Mouse (Mus musculus) myocyte (in vitro differentiated cells): ENCODE data around the gene Slc7a14. TPM values are rescaled to one million over a fixed set of nuclear protein-coding genes. Genes with fewer than 3 reads are reported as not detected.
A peak's percentile ranks its signal among the peaks of the same experiment; 100 is the strongest.

Experiments
- H3K27me3 ChIP-seq: one replicate; pipeline ENCODE4 v1.6.1; 2011; ENCODE audit not compliant: control insufficient read depth, insufficient read depth, insufficient read length
- H3K36me3 ChIP-seq: one replicate; pipeline ENCODE4 v1.6.1; 2011; ENCODE audit not compliant: control insufficient read depth, insufficient read depth
- H3K4me2 ChIP-seq: one replicate; pipeline ENCODE4 v1.6.1; 2011; ENCODE audit warnings: low read depth, control low read depth
- H3K4me3 ChIP-seq: one replicate; pipeline ENCODE4 v1.5.1; 2011; ENCODE audit warnings: mild to moderate bottlenecking, control low read depth, moderate library complexity
- H3K79me2 ChIP-seq: one replicate; pipeline ENCODE4 v1.6.1; 2011; ENCODE audit not compliant: control insufficient read depth, insufficient read depth
- H3ac ChIP-seq: one replicate; pipeline ENCODE4 v1.6.1; 2011; ENCODE audit not compliant: control insufficient read depth, insufficient read length
- CEBPB ChIP-seq: IDR thresholded peaks from 2 replicates; pipeline ENCODE4 v1.6.1; 2011; ENCODE audit warnings: mild to moderate bottlenecking, moderate library complexity; ENCODE audit not compliant: poor library complexity, insufficient read depth, severe bottlenecking
- E2F4 ChIP-seq: IDR thresholded peaks from one replicate; pipeline ENCODE4 v1.6.1; 2011; ENCODE audit warnings: mild to moderate bottlenecking, control low read depth, moderate library complexity; ENCODE audit not compliant: insufficient read depth
- MAX ChIP-seq: IDR thresholded peaks from one replicate; pipeline ENCODE4 v1.6.1; 2011; ENCODE audit warnings: low read depth, mild to moderate bottlenecking, control low read depth
- MYOD1 ChIP-seq, 3 experiments: IDR thresholded peaks; one replicate each; pipeline ENCODE4 v1.6.1; 2011; ENCODE audit warnings: control low read depth in 2 of 3, low read depth in 2 of 3, mild to moderate bottlenecking in 2 of 3, moderate library complexity in 1 of 3; ENCODE audit not compliant: insufficient read length in 2 of 3, control insufficient read depth in 1 of 3
- MYOG ChIP-seq, 3 experiments: IDR thresholded peaks; one replicate each; pipeline ENCODE4 v1.6.1; 2011; ENCODE audit warnings: control low read depth in 2 of 3, low read depth in 2 of 3, mild to moderate bottlenecking in 2 of 3; ENCODE audit not compliant: insufficient read length in 2 of 3, control insufficient read depth in 1 of 3, insufficient read depth in 1 of 3
- POLR2A ChIP-seq: IDR thresholded peaks from one replicate; pipeline ENCODE4 v1.6.1; 2011; ENCODE audit warnings: low read depth, mild to moderate bottlenecking, control low read depth, moderate library complexity; ENCODE audit not compliant: insufficient read length
- POLR2AphosphoS2 ChIP-seq: IDR thresholded peaks from one replicate; pipeline ENCODE4 v1.6.1; 2011; ENCODE audit warnings: low read depth, control low read depth; ENCODE audit not compliant: insufficient read length
- REST ChIP-seq: IDR thresholded peaks from one replicate; pipeline ENCODE4 v1.6.1; 2011; ENCODE audit warnings: mild to moderate bottlenecking, control low read depth, moderate library complexity; ENCODE audit not compliant: insufficient read depth, insufficient read length
- SRF ChIP-seq: IDR thresholded peaks from one replicate; pipeline ENCODE4 v1.6.1; 2011; ENCODE audit warnings: low read depth; ENCODE audit not compliant: control insufficient read depth, insufficient read length
- TCF12 ChIP-seq: IDR thresholded peaks from one replicate; pipeline ENCODE4 v1.6.1; 2011; ENCODE audit warnings: mild to moderate bottlenecking, control low read depth; ENCODE audit not compliant: poor library complexity, insufficient read depth, severe bottlenecking
- TCF3 ChIP-seq: IDR thresholded peaks from one replicate; pipeline ENCODE4 v1.6.1; 2011; ENCODE audit warnings: low read depth, control low read depth; ENCODE audit not compliant: insufficient read length
- USF1 ChIP-seq: IDR thresholded peaks from one replicate; pipeline ENCODE4 v1.6.1; 2011; ENCODE audit warnings: low read depth, mild to moderate bottlenecking, control low read depth, moderate library complexity
- polyA plus RNA-seq: library from polyadenylated mRNA; unstranded; fragments of >200 nt; fragmentation: generic; extraction: Trizol; gene quantifications from one replicate; pipeline ENCODE4 v1.2.1, GENCODE M21; 2012; ENCODE audit warnings: missing spikeins

The Slc7a14 gene
- polyA plus RNA-seq, 1 experiment, result not detected

DNA sequence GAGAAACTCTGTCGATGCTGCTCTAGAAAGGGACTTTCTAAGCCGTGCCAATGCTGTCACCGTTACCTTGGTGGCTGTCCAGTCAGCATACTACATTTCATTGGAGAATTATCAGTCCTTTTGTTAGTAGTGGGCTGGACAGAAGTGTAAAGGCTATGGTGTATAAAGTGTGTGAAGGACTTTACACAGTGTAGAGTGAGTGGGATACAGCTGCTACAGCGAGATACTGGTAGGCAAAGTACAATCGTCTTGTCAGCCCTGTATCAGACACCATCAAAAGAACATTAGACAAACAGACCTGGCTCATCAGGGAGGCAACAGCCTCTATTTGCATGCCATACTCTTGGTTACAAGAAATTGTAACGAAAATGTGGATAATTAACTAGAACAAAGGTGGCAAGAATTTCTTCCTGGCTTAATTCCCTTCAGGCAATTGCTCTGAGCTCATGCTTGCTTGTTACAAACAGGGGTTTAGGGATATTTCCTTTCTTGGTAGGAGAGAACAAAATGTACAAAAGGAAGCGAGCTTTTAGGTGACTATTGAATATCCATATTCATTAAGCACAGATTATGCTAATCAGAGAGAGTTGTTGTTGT lies 48.7 kb downstream of the Slc7a14 start:
- Histone ChIP-seq H3K4me2 (no peak overlapping the region), H3K27me3 (no peaks in the 10 kb centered on the region), H3ac (no peak overlapping the region), H3K79me2 (no peaks in the 10 kb centered on the region), H3K4me3 (no peak overlapping the region), H3K36me3 (no peaks in the 10 kb centered on the region)
- TF ChIP-seq MAX (no peak), POLR2AphosphoS2 (no peak), USF1 (no peak), SRF (no peak), POLR2A (no peak), E2F4 (no peak), CEBPB (no peak), MYOG (IDR thresholded peaks at IDR 0.05; ENCODE audit: control insufficient read depth in 1 of 3, insufficient read depth in 1 of 3, insufficient read length in 2 of 3, low read depth in 2 of 3) (no peak), REST (no peak), TCF12 (no peak)

DNA sequence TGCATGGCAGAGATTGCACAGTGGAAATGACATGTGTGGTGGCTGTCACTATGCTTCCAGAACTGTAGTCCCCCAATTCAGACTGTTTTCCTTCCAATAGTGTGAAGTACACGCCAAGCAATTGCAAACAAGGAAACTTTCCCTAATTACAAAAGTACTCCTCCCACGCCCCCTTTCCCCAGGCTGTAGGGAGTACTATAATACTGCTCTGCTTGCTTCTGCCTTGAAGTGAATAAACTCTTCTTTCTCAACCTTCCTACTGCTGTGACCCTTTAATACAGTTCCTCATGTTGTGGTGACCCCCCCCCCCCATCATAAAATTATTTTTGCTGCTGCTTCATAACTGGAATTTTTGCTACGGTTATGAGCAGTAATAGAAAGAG lies 49.2 kb downstream of the Slc7a14 start:
- Histone ChIP-seq H3K4me2 (no peak overlapping the region), H3ac (no peak overlapping the region), H3K4me3 (no peak overlapping the region), H3K36me3 (no peaks in the 10 kb centered on the region), H3K79me2 (no peaks in the 10 kb centered on the region), H3K27me3 (no peaks in the 10 kb centered on the region)
- no peak for TF ChIP-seq MYOD1 (IDR thresholded peaks at IDR 0.05; ENCODE audit: control insufficient read depth in 1 of 3, insufficient read length in 2 of 3, low read depth in 2 of 3)
- 0 out of 2 replicates have a peak, but pooled peaks have one; percentile 12 for TF ChIP-seq CEBPB

DNA sequence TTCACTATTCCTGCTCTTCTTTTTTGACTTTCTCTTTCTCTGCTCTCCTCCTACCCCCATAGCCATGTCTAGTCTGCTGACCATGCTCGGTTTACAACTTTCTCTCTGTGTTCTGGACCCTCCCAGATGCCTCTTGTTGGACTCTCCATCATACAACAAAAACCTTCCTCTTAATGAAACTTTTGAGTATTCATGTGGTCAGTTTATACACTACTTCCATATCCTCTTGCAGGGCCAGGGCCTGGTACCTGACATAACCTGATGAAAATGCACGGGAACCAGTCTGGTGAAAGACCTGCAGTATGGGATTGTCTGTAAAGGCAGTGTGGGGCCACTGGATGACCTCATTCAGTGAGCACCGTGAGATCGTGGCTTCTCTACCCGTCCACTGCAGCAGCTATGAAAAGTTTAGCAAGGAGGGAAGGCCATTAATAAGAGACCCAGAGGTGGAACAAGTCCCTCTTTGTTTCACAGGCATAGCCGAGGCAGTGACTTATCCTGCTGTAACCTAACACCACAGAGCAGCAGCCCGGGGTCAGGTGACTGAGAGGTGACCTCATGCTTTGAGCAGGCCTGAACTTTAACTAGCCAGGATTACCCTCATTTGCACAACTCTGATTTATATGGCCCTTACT lies 49.7 kb downstream of the Slc7a14 start:
- Histone ChIP-seq H3K36me3 (no peaks in the 10 kb centered on the region), H3K27me3 (no peaks in the 10 kb centered on the region), H3K4me2 (peak overlapping the region; percentile 59), H3ac (no peak overlapping the region), H3K4me3 (no peak overlapping the region), H3K79me2 (no peaks in the 10 kb centered on the region)
- TF ChIP-seq USF1 (peak; percentile 83), POLR2A (no peak)

DNA sequence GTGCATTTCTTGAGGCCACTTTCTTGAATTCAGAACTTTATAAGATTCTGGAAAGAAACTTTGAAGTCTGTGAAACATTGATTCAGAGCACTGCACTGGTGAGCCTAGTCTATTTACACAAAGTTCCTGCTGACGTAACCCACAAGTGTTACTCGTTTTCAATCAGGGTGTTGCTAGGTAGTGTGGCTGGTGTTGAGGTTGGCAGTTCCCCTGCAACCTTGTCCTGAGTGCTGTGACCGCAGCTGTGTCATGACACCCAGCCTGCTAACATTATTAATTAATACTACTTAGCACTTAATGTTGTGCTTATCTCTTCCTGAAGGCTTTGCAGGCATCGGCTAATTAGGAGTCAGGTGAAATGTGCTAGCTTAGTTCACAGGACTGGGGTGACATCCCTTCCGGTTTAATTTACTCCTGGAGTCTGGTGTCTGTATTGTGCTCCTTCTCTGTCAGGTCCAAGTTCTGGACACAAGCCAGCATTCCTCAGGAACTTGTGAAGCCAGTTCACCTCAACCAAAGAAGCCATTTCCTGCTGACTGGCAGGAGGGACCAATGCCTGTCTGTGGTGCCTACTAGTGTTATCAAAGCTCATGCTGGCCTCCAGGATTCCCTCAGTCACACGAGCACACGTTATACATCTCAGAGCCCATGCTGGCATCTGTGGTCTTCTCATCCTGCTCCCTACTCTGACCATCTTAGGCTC lies 50.5 kb downstream of the Slc7a14 start:
- Histone ChIP-seq H3K4me3 (no peak overlapping the region), H3ac (no peak overlapping the region), H3K79me2 (no peaks in the 10 kb centered on the region), H3K4me2 (peak overlapping the region; percentile 59), H3K27me3 (no peaks in the 10 kb centered on the region), H3K36me3 (no peaks in the 10 kb centered on the region)
- no peak for TF ChIP-seq E2F4
- TF ChIP-seq CEBPB, result no peak
- no peak for TF ChIP-seq TCF3
- no peak for TF ChIP-seq POLR2A
- no peak for TF ChIP-seq REST
- TF ChIP-seq SRF, result no peak
- TF ChIP-seq POLR2AphosphoS2, result no peak
- TF ChIP-seq MYOG (IDR thresholded peaks at IDR 0.05; ENCODE audit: control insufficient read depth in 1 of 3, insufficient read depth in 1 of 3, insufficient read length in 2 of 3, low read depth in 2 of 3), result no peak
- no peak for TF ChIP-seq USF1
- no peak for TF ChIP-seq MYOD1 (IDR thresholded peaks at IDR 0.05; ENCODE audit: control insufficient read depth in 1 of 3, insufficient read length in 2 of 3, low read depth in 2 of 3)
- TF ChIP-seq MAX, result no peak

DNA sequence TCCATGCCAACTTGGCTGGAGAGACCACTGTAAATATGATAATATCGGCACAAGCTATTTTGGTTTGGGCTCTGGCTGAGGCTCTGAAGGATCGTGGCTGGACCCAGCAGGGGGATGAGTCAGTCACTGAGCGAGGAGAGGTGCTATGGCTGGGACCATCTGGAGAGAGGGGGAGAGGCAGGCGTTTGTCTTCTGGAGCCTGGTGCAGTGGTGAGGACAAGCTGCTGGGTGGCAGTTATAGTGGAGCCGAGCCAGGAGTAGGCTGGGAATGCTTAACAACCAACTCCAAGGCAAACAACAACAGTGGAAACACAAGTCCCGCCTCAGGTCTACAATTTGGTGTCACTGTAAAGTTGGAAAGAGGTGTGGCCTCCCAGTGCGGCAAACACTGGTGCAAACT lies 55.8 kb downstream of the Slc7a14 start:
- H3K4me3 ChIP-seq, result no peak overlapping the region
- H3K27me3 ChIP-seq, result peaks cover 7% of the 10 kb centered on the region
- no peak overlapping the region for H3ac ChIP-seq
- H3K4me2 ChIP-seq, result peak overlapping the region; percentile 24
- no peaks in the 10 kb centered on the region for H3K36me3 ChIP-seq
- TF ChIP-seq MAX (no peak), USF1 (no peak), SRF (no peak), CEBPB (no peak), TCF12 (no peak), POLR2AphosphoS2 (no peak), TCF3 (no peak), MYOG (IDR thresholded peaks at IDR 0.05; ENCODE audit: control insufficient read depth in 1 of 3, insufficient read depth in 1 of 3, insufficient read length in 2 of 3, low read depth in 2 of 3) (no peak), REST (no peak), POLR2A (no peak), E2F4 (no peak), MYOD1 (IDR thresholded peaks at IDR 0.05; ENCODE audit: control insufficient read depth in 1 of 3, insufficient read length in 2 of 3, low read depth in 2 of 3) (no peak)
- no peaks in the 10 kb centered on the region for H3K79me2 ChIP-seq
